Mouse (Mus musculus) midbrain, embryonic 11.5 days (tissue): ENCODE results near the gene Pdlim7. TPM values are rescaled to one million over a fixed set of nuclear protein-coding genes. Genes with fewer than 3 reads are reported as not detected.

Source experiments
- ATAC-seq: fragments of 200-750 bp; cut with Nextera tagmentation; 2 replicates; pipeline ENCODE4 v1.8.0; 2017; ENCODE audit warnings: moderate TSS enrichment, moderate library complexity; ENCODE audit not compliant: low FRiP score
- DNase-seq: peaks from one replicate; pipeline ENCODE4 v3.0.0; 2015; ENCODE audit warnings: low spot score; ENCODE audit errors: missing footprints
- H3K27ac ChIP-seq: fragments of 300-500 bp; sonication (generic); 2 replicates; pipeline ENCODE4 v1.5.1; 2014; ENCODE audit warnings: low read depth, low read length
- H3K27me3 ChIP-seq: fragments of 300-500 bp; sonication (generic); 2 replicates; pipeline ENCODE4 v1.6.1; 2014; ENCODE audit warnings: mild to moderate bottlenecking, low read length, moderate library complexity, mixed read lengths; ENCODE audit not compliant: control insufficient read depth, insufficient read depth
- H3K36me3 ChIP-seq: fragments of 300-500 bp; sonication (generic); 2 replicates; pipeline ENCODE4 v1.6.1; 2014; ENCODE audit warnings: mild to moderate bottlenecking, low read length, moderate library complexity, mixed read lengths; ENCODE audit not compliant: control insufficient read depth, insufficient read depth
- H3K4me1 ChIP-seq: fragments of 300-500 bp; sonication (generic); 2 replicates; pipeline ENCODE4 v1.6.1; 2014; ENCODE audit warnings: low read length; ENCODE audit not compliant: control insufficient read depth, insufficient read depth
- H3K4me2 ChIP-seq: fragments of 300-500 bp; sonication (generic); 2 replicates; pipeline ENCODE4 v1.6.1; 2014; ENCODE audit warnings: mild to moderate bottlenecking, moderate library complexity
- H3K4me3 ChIP-seq: fragments of 300-500 bp; sonication (generic); 2 replicates; pipeline ENCODE4 v1.5.1; 2014; ENCODE audit warnings: low read depth, low read length
- H3K9ac ChIP-seq: fragments of 300-500 bp; sonication (generic); 2 replicates; pipeline ENCODE4 v1.6.1; 2014; ENCODE audit warnings: low read length
- H3K9me3 ChIP-seq: fragments of 300-500 bp; sonication (generic); 2 replicates; pipeline ENCODE4 v1.6.1; 2016; ENCODE audit warnings: low read length; ENCODE audit not compliant: control insufficient read depth
- WGBS: fragments of 180-500 bp; shearing (Covaris S2); extraction: QIAGEN DNeasy Blood & Tissue Kit; methylation state at CpG from one replicate; pipeline ENCODE4 v1.1.7; 2014; 5-methylcytosine and 5-hydroxymethylcytosine counted together
- polyA plus RNA-seq: library from polyadenylated mRNA; unstranded; fragments of >200 nt; fragmentation: Nextera tagmentation; extraction: Ambion mirVana; gene quantifications from 2 replicates; pipeline ENCODE4 v1.2.1, GENCODE M21; 2014

Pdlim7 gene
- 129 and 140 TPM in 2 replicates for polyA plus RNA-seq

DNA sequence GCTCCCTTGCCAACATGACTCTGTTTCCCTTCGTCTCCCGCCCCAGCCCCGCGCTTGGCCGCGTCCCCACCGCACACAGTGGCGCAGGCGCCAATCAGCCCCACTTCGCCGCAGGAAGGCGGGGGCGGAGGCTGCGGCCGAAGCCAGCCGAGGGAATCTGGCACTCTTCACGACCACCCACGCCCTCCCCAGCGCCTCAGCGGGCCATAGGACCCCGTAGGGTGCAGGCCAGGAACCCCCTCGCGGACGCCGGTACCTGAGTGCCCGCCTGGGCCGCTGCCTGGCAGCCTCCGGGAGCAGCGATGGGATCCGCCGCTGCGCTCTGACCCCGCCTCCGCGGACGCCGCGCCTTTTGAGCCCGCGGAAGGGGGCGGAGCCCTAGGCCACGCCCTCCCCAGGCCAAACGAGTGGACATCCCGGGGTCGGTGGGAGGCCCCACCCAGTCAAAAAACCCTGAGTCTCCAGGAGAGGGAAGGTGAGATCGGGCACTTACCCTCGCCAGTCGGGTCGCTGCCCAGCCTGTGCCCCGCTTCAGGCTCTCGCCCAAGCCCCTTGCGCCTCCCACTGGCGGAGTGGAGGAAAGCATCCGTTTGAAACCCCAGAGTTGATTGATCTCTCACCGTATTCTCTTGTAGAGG, at the start of gene Pdlim7:
Pdlim7 (minus strand) TSS at position 566 of the 638 bp plus-strand sequence.
- H3K27me3 ChIP-seq: no peaks in the 10 kb centered on the region
- peak within 1 kb of the TSS; percentile 78 for H3K4me3 ChIP-seq
- DNase-seq (peak; percentile 99), ATAC-seq (peak; percentile 83)
- H3K4me2 ChIP-seq: peak within 1 kb of the TSS; percentile 86
- H3K36me3 ChIP-seq: 0 out of 2 replicates have a peak, but pooled peaks cover 4% of the 10 kb centered on the region
- peaks cover 27% of the 10 kb centered on the region for H3K4me1 ChIP-seq
- WGBS: under 1% methylated on average over 55 of the region's 55 CpGs
- H3K27ac ChIP-seq: peak within 1 kb of the TSS; percentile 38; the same call in 1 of the 2 replicates
- peak within 1 kb of the TSS; percentile 80 for H3K9ac ChIP-seq
- no peaks in the 10 kb centered on the region for H3K9me3 ChIP-seq

DNA sequence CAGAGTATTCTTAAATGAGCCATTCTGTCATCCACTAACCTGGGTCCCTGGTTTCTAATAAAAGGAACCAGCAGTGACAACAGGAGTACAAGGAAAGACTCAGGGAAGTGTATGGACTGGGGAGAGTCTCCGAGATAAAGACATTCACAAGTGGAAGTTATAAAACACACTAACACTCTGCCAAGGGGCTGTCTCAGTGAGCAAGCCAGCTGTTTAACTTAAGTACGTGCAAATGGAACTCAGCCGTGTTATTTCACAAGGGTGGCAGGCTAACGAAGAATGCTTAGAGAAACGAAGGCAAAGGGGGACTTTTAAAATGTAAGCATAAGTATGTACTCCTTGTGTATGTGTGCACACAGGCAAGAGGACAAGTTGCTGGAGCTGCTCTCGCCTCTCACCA, 44.0 kb upstream of the Pdlim7 start:
- Histone ChIP-seq H3K4me2 (no peak overlapping the region), H3K27me3 (no peaks in the 10 kb centered on the region), H3K9me3 (no peaks in the 10 kb centered on the region), H3K36me3 (peaks cover 9% of the 10 kb centered on the region; the same call in 1 of the 2 replicates), H3K4me1 (no peaks in the 10 kb centered on the region), H3K9ac (no peak overlapping the region), H3K27ac (no peak overlapping the region), H3K4me3 (no peak overlapping the region)
- no peak for ATAC-seq
- DNase-seq: no peak
- 93% methylated on average over 6 of the region's 6 CpGs for WGBS

DNA sequence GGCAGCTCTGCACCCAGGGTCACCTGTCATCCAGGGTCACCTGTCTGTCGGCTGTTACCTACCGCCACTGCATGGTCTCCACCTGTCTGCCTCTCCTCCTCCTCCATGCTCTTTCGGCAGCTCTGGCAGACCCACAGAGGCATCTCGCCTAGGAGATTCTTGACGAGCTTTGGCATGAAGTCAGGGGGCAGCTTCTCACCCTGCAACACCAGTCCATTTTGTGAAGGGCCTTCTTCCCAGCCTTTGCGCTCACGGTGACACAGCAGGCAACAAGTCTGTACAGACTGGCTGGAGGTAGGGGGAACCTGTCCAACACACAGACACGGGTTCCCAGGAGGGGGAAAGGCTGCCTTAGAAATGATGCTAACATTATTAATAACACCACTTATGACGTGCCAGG, 42.4 kb upstream of the Pdlim7 start:
- Histone ChIP-seq H3K27ac (no peak overlapping the region), H3K4me3 (no peak overlapping the region), H3K4me2 (no peak overlapping the region), H3K4me1 (no peaks in the 10 kb centered on the region), H3K9me3 (no peaks in the 10 kb centered on the region), H3K27me3 (no peaks in the 10 kb centered on the region), H3K9ac (no peak overlapping the region), H3K36me3 (peaks cover 9% of the 10 kb centered on the region; the same call in 1 of the 2 replicates)
- 91% methylated on average over 9 of the region's 9 CpGs for WGBS
- DNase-seq (no peak), ATAC-seq (no peak)

DNA sequence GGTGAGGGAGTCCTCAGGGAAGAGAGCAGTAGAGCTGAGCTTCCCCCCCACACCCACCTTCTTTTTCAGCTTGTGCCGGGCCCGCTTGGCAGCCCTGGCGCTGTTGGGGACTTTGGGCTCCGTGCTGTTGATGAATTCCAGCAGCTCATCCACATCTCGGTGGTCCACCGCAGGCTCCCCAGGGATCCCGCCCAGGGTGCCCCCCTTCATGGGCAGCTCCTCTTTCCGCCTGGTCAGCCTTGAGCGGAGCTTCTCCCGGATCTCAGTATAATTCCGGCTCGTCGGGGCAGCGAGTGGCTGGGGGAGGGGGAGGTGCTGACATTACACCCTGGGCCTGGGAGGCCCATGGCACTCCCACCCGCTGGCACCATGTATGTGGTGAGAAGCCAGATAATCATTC, 35.6 kb upstream of the Pdlim7 start:
- H3K36me3 ChIP-seq: peaks cover 7% of the 10 kb centered on the region
- 91% methylated on average over 15 of the region's 15 CpGs for WGBS
- no peak for ATAC-seq
- H3K4me1 ChIP-seq: no peaks in the 10 kb centered on the region
- no peaks in the 10 kb centered on the region for H3K27me3 ChIP-seq
- H3K4me3 ChIP-seq: no peak overlapping the region
- no peak overlapping the region for H3K9ac ChIP-seq
- no peak for DNase-seq
- H3K27ac ChIP-seq: no peak overlapping the region
- H3K4me2 ChIP-seq: no peak overlapping the region
- no peaks in the 10 kb centered on the region for H3K9me3 ChIP-seq

DNA sequence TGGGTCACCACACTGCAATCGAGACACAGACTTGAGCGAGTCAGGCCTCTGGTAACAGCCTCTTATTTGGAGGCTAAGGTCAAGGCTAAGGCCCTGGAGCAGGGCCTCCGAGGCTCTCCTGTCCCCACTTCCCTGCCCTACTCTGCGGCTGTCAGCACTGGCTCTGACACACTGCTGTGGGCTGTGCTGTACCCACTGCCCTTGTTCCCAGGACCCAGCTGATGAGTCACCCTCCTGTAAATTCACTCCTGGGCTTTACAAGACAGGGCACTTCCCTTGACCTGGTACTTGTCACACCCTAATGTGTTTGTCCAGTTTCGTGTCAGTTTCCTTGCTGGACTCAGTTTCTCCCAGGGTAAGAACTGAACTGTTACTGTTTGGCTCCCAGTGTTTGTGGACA, 35.0 kb upstream of the Pdlim7 start:
- no peaks in the 10 kb centered on the region for H3K4me1 ChIP-seq
- WGBS: 92% methylated on average over 5 of the region's 5 CpGs
- no peak overlapping the region for H3K9ac ChIP-seq
- no peak overlapping the region for H3K27ac ChIP-seq
- H3K4me2 ChIP-seq: no peak overlapping the region
- peaks cover 7% of the 10 kb centered on the region for H3K36me3 ChIP-seq
- no peaks in the 10 kb centered on the region for H3K27me3 ChIP-seq
- H3K9me3 ChIP-seq: no peaks in the 10 kb centered on the region
- ATAC-seq: no peak
- no peak overlapping the region for H3K4me3 ChIP-seq
- DNase-seq: no peak

DNA sequence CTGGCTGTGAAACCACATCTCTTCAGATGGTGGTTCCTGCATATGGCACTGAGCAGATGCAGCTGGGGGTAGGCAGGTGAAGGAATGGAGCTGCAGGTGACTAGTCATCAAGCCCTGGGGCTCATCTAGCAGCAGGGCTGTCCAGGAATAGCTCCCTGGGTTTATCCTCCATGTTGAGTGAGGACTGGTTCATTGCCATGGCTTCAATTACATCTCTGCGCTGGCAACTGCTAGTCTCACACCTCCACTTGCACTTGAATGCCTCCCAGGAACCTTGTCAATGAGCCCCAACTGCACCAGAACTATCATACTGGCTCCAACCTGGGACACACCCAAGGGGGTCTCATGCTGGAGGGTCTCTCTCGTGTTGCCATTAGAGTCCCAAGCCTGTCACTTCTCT, 34.4 kb upstream of the Pdlim7 start:
- WGBS: 100% methylated on average over 2 of the region's 2 CpGs
- Histone ChIP-seq H3K4me1 (no peaks in the 10 kb centered on the region), H3K9ac (no peak overlapping the region), H3K9me3 (no peaks in the 10 kb centered on the region), H3K36me3 (peaks cover 13% of the 10 kb centered on the region), H3K4me2 (no peak overlapping the region), H3K27me3 (no peaks in the 10 kb centered on the region), H3K4me3 (no peak overlapping the region), H3K27ac (no peak overlapping the region)
- no peak for ATAC-seq
- DNase-seq: no peak

DNA sequence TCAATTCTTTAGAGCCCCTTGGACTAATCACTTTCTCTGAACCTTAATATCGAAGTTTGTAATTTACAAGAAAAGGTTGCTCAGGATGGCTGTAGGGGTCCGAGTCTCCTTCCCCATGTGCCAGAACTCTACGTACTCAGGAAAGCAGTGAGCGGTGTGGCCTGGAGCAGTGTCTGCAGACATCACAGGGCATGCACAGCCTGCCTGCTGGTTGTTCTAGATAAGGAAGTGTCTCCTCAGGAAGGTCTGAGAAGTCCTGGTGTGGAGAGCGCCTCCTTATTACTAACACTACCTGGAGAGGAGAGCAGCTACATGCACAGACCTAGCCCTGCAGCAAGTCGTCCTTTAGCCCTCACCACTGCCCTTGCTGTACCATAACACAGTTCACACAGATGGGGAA, 31.3 kb upstream of the Pdlim7 start:
- Histone ChIP-seq H3K9ac (no peak overlapping the region), H3K4me1 (no peaks in the 10 kb centered on the region), H3K36me3 (peaks cover 24% of the 10 kb centered on the region), H3K4me2 (no peak overlapping the region), H3K27me3 (no peaks in the 10 kb centered on the region), H3K9me3 (no peaks in the 10 kb centered on the region), H3K4me3 (no peak overlapping the region), H3K27ac (no peak overlapping the region)
- ATAC-seq (no peak), DNase-seq (no peak)
- 90% methylated on average over 6 of the region's 6 CpGs for WGBS

DNA sequence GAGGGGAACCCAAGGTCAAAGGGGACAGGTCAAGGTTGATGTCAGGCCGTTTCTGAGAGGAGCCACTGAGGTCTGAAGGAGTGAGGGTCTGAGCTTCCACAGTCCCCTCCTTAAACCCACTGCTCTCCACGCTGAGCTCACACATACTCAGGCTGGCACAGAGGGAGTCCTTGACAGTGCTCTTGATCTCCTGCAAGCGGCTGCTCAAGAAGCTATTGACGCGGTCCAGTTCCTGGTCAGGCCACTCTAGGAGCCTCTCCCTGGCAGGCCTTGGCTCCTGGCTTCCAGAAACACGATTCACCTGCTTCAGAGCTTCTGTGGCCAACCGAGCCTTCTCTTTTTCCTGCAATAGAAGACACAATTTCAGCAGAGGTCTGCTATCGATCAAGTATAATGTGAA, 30.0 kb upstream of the Pdlim7 start:
- ATAC-seq (no peak), DNase-seq (no peak)
- H3K9me3 ChIP-seq: no peaks in the 10 kb centered on the region
- H3K27me3 ChIP-seq: no peaks in the 10 kb centered on the region
- H3K27ac ChIP-seq: no peak overlapping the region
- no peak overlapping the region for H3K4me2 ChIP-seq
- 91% methylated on average over 8 of the region's 8 CpGs for WGBS
- no peak overlapping the region for H3K4me3 ChIP-seq
- H3K9ac ChIP-seq: no peak overlapping the region
- no peaks in the 10 kb centered on the region for H3K4me1 ChIP-seq
- peaks cover 26% of the 10 kb centered on the region for H3K36me3 ChIP-seq

DNA sequence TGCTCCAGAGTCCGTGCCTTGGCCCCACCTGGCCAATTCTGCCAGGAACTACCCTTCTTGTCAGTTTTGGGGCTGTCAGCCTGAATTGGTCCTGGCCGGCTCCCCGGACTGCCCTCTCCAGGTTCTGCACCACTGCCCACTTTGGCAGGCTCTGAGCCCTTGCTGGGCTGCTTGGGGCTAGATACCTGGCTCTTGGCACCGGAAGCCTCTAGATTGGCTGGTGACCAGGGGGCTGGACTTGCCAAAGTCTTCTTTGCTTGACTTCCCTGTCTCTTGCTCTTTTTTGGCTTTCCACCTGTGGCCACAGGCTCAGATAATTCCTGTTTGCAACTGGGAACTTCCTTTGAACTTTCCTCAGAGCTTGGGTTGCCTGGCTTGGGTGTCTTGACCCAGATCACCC, 29.4 kb upstream of the Pdlim7 start:
- Histone ChIP-seq H3K9me3 (no peaks in the 10 kb centered on the region), H3K9ac (no peak overlapping the region), H3K36me3 (peaks cover 26% of the 10 kb centered on the region), H3K4me3 (no peak overlapping the region), H3K4me2 (no peak overlapping the region), H3K27me3 (no peaks in the 10 kb centered on the region), H3K27ac (no peak overlapping the region), H3K4me1 (no peaks in the 10 kb centered on the region)
- 97% methylated on average over 4 of the region's 4 CpGs for whole genome bisulfite sequencing
- DNase-seq (no peak), ATAC-seq (no peak)
